Comparison of ENCODE assay signal across 8 mouse cellular contexts in genomic region chr13:46930659-46931046, GRCm38 (mm10). TPM values are rescaled to one million over a fixed set of nuclear protein-coding genes. Genes with fewer than 3 reads are reported as not detected.
DNase-seq lines count a peak whose midpoint lies in the region; ATAC-seq and TF ChIP-seq lines count a peak whose summit lies in the region.

No protein-coding gene starts in this region.

- peak overlapping the region; percentile 77; the same call in 1 of the 2 replicates for H3K9ac ChIP-seq in hindbrain, postnatal 0 days (replicated peaks; ENCODE audit: low read length)

- peak; percentile 3; the same call in 1 of the 2 replicates for ATAC-seq in frontal cortex, adult (ENCODE audit: low TSS enrichment)
- peak; percentile 27; the same call in 1 of the 2 replicates for ATAC-seq in hindbrain, postnatal 0 days

- H3K9me3 ChIP-seq in embryonic facial prominence, embryonic 10.5 days = no peaks in the 10 kb centered on the region
- H3K9me3 ChIP-seq in hindbrain, postnatal 0 days (ENCODE audit: low read length) = no peaks in the 10 kb centered on the region

- peak overlapping the region; percentile 96 for H3K27ac ChIP-seq in embryonic facial prominence, embryonic 10.5 days (replicated peaks)
- peak overlapping the region; percentile 91 for H3K27ac ChIP-seq in hindbrain, postnatal 0 days
- H3K27ac ChIP-seq in small intestine, adult 2 months (ENCODE audit: insufficient read depth, low read depth, low read length) = peak overlapping the region; percentile 13; the same call in 1 of the 2 replicates

- H3K36me3 ChIP-seq in embryonic facial prominence, embryonic 10.5 days (replicated peaks) = peaks cover 19% of the 10 kb centered on the region
- H3K36me3 ChIP-seq in hindbrain, postnatal 0 days (ENCODE audit: insufficient read depth, low read length) = no peaks in the 10 kb centered on the region
- H3K36me3 ChIP-seq in small intestine, adult 2 months (ENCODE audit: control insufficient read depth, insufficient read depth, low read length) = no peaks in the 10 kb centered on the region

- TF ChIP-seq CTCF in hindbrain, postnatal 0 days (IDR thresholded peaks at IDR 0.05; ENCODE audit: low read depth) = no peak
- no peak for TF ChIP-seq CTCF in small intestine, adult 2 months (IDR thresholded peaks at IDR 0.05; ENCODE audit: extremely low read depth, insufficient read length, insufficient replicate concordance, low read depth, low read length)

- peak overlapping the region; percentile 85 for H3K4me3 ChIP-seq in embryonic facial prominence, embryonic 10.5 days
- H3K4me3 ChIP-seq in hindbrain, postnatal 0 days (ENCODE audit: low read length) = peak overlapping the region; percentile 82
- peak overlapping the region; percentile 70 for H3K4me3 ChIP-seq in small intestine, adult 2 months (ENCODE audit: low read depth, low read length)

- WGBS in embryonic facial prominence, embryonic 10.5 days = 1% methylated on average over 15 of the region's 15 CpGs
- 1% methylated on average over 15 of the region's 15 CpGs for WGBS in hindbrain, postnatal 0 days
- 0% methylated on average over 15 of the region's 15 CpGs for WGBS in small intestine, adult 2 months

- DNase-seq in frontal cortex, postnatal 36 days (ENCODE audit: low spot score in 2 of 2) = no peak
- peak; percentile 41 to 45 for DNase-seq in B cell, adult 2 months
- DNase-seq in embryonic facial prominence, embryonic 10.5 days (ENCODE audit: low spot score) = peak; percentile 51
- no peak for DNase-seq in hindbrain, postnatal 0 days (ENCODE audit: low spot score)
- peak; percentile 31 for DNase-seq in lung, postnatal 10 days
- DNase-seq in yolk sac, embryonic 10.5 days (ENCODE audit: low spot score) = no peak

- peak overlapping the region; percentile 91 for H3K4me2 ChIP-seq in hindbrain, postnatal 0 days (ENCODE audit: low read depth, low read length)

- no peak for TF ChIP-seq POLR2A in small intestine, adult 2 months (IDR thresholded peaks at IDR 0.05; ENCODE audit: low read depth, low read length)

- peaks cover 33% of the 10 kb centered on the region for H3K4me1 ChIP-seq in embryonic facial prominence, embryonic 10.5 days
- H3K4me1 ChIP-seq in hindbrain, postnatal 0 days (ENCODE audit: insufficient read depth, low read length) = peaks cover 7% of the 10 kb centered on the region; the same call in 1 of the 2 replicates
- peaks cover 11% of the 10 kb centered on the region; the same call in 1 of the 2 replicates for H3K4me1 ChIP-seq in small intestine, adult 2 months (ENCODE audit: control insufficient read depth, insufficient read depth, insufficient read length, low read length)

- peaks cover 24% of the 10 kb centered on the region for H3K27me3 ChIP-seq in embryonic facial prominence, embryonic 10.5 days (replicated peaks; ENCODE audit: low read depth, poor library complexity, severe bottlenecking)
- no peaks in the 10 kb centered on the region for H3K27me3 ChIP-seq in hindbrain, postnatal 0 days (ENCODE audit: insufficient read depth, low read length)
- H3K27me3 ChIP-seq in small intestine, adult 2 months (ENCODE audit: control insufficient read depth, insufficient read depth, low read length) = no peaks in the 10 kb centered on the region

RNA-seq across cellular contexts. Expression of gene Kif13a, which starts 1.0 kb away (rescaled TPM):
- 17.0 and 20.7 TPM in 2 replicates for polyA plus RNA-seq in embryonic facial prominence, embryonic 10.5 days (2016; fragmentation: Nextera tagmentation; extraction: Ambion mirVana)
- total RNA-seq in hindbrain, postnatal 0 days (2014; rRNA removed) = 21.6 and 48.7 TPM in 2 replicates
- 11.6 and 13.3 TPM in 2 replicates for polyA plus RNA-seq in hindbrain, postnatal 0 days (2015; fragmentation: Nextera tagmentation; extraction: Ambion mirVana)
- 15.7 and 33.5 TPM in 2 replicates for polyA plus RNA-seq in small intestine, adult 2 months (2012; rRNA removed)

Comparison
In these comparisons a context has a peak if more than half of its experiments do, and no peak if none do; other contexts are left out.
1. DNase-seq: peak in B cell, adult 2 months (2 of 2), embryonic facial prominence, embryonic 10.5 days (single experiment) and lung, postnatal 10 days (single experiment); none in frontal cortex, postnatal 36 days (0 of 2), hindbrain, postnatal 0 days (single experiment) and yolk sac, embryonic 10.5 days (single experiment).
2. H3K27ac ChIP-seq: peak in every context shown above with its lines; median percentile 96 in embryonic facial prominence, embryonic 10.5 days; 91 in hindbrain, postnatal 0 days; 13 in small intestine, adult 2 months.
3. Peak in every context shown above with its lines, with median percentiles within 50 percentile points of each other: H3K4me3 ChIP-seq.